Mouse (Mus musculus) kidney, adult 2 months (tissue): Measurements from ENCODE around the gene Wdr59. TPM values are rescaled to one million over a fixed set of nuclear protein-coding genes. Genes with fewer than 3 reads are reported as not detected.

Experiments
- DNase-seq: peaks from one replicate; pipeline ENCODE4 v3.0.0; 2021
- H3K27ac ChIP-seq: fragments of 200-500 bp; 2 replicates; pipeline ENCODE4 v1.5.1; 2012; ENCODE audit warnings: low read depth, low read length, control low read depth, inconsistent platforms; ENCODE audit not compliant: insufficient read depth
- H3K27me3 ChIP-seq: fragments of 200-500 bp; replicated peaks from 2 replicates; pipeline ENCODE4 v1.6.1; 2012; ENCODE audit warnings: mild to moderate bottlenecking, moderate library complexity, low read length, inconsistent platforms; ENCODE audit not compliant: control insufficient read depth, insufficient read depth
- H3K36me3 ChIP-seq: fragments of 200-500 bp; 2 replicates; pipeline ENCODE4 v1.6.1; 2012; ENCODE audit warnings: mild to moderate bottlenecking, moderate library complexity, low read length, inconsistent platforms; ENCODE audit not compliant: control insufficient read depth, insufficient read depth
- H3K4me1 ChIP-seq: fragments of 200-500 bp; 2 replicates; pipeline ENCODE4 v1.6.1; 2011; ENCODE audit warnings: low read length; ENCODE audit not compliant: control insufficient read depth, insufficient read depth
- H3K4me3 ChIP-seq: fragments of 200-500 bp; 2 replicates; pipeline ENCODE4 v1.5.1; 2011; ENCODE audit warnings: mild to moderate bottlenecking, low read depth, low read length, control low read depth; ENCODE audit not compliant: insufficient read depth
- CTCF ChIP-seq: fragments of 200-500 bp; conservative IDR thresholded peaks from 2 replicates; pipeline ENCODE4 v1.5.1; 2011; ENCODE audit warnings: low read depth, mild to moderate bottlenecking, control low read depth, low read length, moderate library complexity, mixed read lengths; ENCODE audit not compliant: insufficient read depth, insufficient read length
- POLR2A ChIP-seq: fragments of 200-500 bp; IDR thresholded peaks from one replicate; pipeline ENCODE4 v1.6.1; 2011; ENCODE audit warnings: low read depth, low read length, control low read depth
- WGBS: fragments of 180-500 bp; shearing (Covaris S2); methylation state at CpG from one replicate; pipeline ENCODE4 v1.1.7; 2018; 5-methylcytosine and 5-hydroxymethylcytosine counted together
- polyA plus RNA-seq: library from polyadenylated mRNA; depleted of rRNA; stranded (reverse); fragments of >200 nt; gene quantifications from 2 replicates; pipeline ENCODE4 v1.2.3, GENCODE M21; 2012

The Wdr59 gene
- polyA plus RNA-seq, 1 experiment: 6.9 TPM

DNA sequence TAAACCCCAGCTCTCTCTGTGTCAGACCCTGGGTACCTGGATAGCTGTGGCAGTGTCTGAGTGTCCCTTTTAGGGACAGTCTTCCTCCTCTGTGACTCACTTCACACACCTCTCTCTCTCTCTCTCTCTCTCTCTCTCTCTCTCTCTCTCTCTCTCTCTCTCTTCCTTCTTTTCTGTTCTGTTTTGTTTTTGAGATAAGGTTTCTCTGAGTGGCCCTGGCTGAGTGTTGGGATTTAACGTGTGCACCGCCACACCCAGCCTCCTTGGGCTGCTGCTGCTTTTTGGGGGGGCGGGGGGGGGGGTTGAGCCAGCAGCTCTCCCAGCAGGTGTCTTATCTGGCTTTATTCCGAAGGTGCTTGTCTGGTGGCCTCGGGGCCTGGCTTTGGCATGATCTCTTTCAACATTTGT lies 43.9 kb upstream of the Wdr59 start:
- no peak overlapping the region for H3K27ac ChIP-seq
- H3K4me1 ChIP-seq: 0 out of 2 replicates have a peak, but pooled peaks cover 3% of the 10 kb centered on the region
- no peak for DNase-seq
- WGBS: 56% methylated on average over 5 of the region's 5 CpGs
- H3K4me3 ChIP-seq: no peak overlapping the region
- TF ChIP-seq POLR2A (no peak), CTCF (no peak)
- no peaks in the 10 kb centered on the region for H3K36me3 ChIP-seq
- no peaks in the 10 kb centered on the region for H3K27me3 ChIP-seq

DNA sequence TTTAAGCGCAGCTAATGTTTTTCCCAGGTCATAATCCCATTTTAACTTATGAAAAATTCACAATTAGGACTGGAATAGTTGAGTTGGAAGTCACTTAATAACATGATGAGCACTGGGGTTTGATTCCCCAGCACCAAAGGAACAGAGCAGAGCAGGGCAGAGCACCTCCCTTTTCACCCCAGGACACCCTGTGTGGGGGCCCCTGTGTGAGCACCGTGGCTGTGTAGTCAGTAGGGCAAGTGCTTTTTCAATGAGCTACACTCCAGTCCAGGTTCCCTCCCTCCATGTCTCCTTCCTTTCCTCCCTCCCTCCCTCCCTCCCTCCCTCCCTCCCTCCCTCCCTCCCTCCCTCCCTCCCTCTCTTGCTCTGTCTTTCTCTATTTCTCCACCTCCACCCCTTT lies 42.2 kb upstream of the Wdr59 start:
- H3K27me3 ChIP-seq: no peaks in the 10 kb centered on the region
- peaks cover under 1% of the 10 kb centered on the region; the same call in 1 of the 2 replicates for H3K4me1 ChIP-seq
- H3K36me3 ChIP-seq: no peaks in the 10 kb centered on the region
- TF ChIP-seq CTCF (no peak), POLR2A (no peak)
- 82% methylated on average over 2 of the region's 2 CpGs for WGBS
- no peak overlapping the region for H3K27ac ChIP-seq
- H3K4me3 ChIP-seq: no peak overlapping the region
- DNase-seq: no peak

DNA sequence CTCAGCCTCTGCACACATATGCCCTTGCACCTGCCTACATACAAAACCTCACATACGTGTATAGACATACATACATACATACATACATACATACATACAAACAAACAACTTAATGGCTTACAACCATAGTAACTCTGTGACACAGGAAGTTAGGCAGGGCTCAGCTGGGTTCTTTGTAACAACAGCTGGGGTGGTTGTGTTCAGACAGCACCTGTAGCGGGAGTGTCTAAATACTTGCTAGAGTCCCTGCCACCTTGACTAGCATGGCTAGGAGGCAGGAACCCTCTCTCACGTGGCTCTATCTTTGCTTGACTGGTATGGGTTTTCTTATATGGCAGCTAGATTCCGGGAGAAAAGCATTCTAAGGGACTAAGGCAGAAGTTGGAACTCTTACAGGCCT lies 41.8 kb upstream of the Wdr59 start:
- Histone ChIP-seq H3K36me3 (no peaks in the 10 kb centered on the region), H3K27ac (no peak overlapping the region), H3K27me3 (no peaks in the 10 kb centered on the region), H3K4me1 (peaks cover 3% of the 10 kb centered on the region), H3K4me3 (no peak overlapping the region)
- DNase-seq: no peak
- WGBS: 95% methylated on average over 4 of the region's 4 CpGs
- no peak for TF ChIP-seq POLR2A
- no peak for TF ChIP-seq CTCF

DNA sequence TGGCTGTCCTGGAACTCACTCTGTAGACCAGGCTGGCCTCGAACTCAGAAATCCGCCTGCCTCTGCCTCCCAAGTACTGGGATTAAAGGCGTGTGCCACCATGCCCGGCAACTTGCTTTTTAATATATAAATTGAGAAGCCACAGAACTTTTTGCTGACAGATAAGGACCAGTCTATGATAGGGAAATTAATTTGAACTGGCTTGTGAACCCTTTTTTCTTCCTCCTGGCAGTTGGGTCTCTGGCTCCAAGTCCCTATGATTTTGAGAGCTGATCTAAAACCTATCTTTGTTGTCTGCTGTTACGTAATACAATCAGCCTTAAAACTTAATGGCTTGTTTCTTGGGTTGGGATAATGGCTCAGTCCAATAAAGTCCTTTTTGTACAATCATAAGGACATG lies 41.2 kb upstream of the Wdr59 start:
- Histone ChIP-seq H3K27ac (no peak overlapping the region), H3K4me1 (peaks cover 3% of the 10 kb centered on the region), H3K27me3 (no peaks in the 10 kb centered on the region), H3K4me3 (no peak overlapping the region), H3K36me3 (no peaks in the 10 kb centered on the region)
- TF ChIP-seq CTCF: no peak
- TF ChIP-seq POLR2A: no peak
- DNase-seq: no peak
- 96% methylated on average over 5 of the region's 5 CpGs for WGBS

DNA sequence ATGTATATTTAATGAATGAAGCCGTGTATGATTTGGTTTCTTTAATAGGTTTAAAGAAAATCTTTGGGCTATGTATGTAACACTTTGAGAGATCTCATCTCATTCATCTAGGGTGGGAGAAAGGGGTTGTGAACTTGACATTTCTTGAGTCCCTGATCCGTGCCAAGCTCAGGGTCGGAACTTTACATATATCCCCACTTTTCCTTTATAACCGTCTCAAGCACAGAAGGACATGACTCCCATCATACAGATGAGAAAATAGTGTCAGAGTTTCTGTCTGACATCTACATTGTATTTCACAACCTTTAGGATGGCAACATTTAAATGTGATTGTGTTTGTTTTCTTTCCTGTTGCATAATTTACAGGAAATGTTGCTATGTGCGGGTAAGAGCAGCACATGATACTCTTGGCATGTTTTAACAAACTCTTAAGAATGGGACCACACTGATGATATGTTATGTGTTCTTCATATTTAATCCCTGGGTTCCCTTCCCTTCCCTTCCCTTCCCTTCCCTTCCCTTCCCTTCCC lies 40.4 kb upstream of the Wdr59 start:
- Histone ChIP-seq H3K27ac (no peak overlapping the region), H3K4me3 (no peak overlapping the region), H3K36me3 (no peaks in the 10 kb centered on the region), H3K4me1 (peaks cover 3% of the 10 kb centered on the region), H3K27me3 (no peaks in the 10 kb centered on the region)
- TF ChIP-seq POLR2A: no peak
- TF ChIP-seq CTCF: no peak
- no peak for DNase-seq
- 85% methylated on average over 5 of the region's 5 CpGs for WGBS

DNA sequence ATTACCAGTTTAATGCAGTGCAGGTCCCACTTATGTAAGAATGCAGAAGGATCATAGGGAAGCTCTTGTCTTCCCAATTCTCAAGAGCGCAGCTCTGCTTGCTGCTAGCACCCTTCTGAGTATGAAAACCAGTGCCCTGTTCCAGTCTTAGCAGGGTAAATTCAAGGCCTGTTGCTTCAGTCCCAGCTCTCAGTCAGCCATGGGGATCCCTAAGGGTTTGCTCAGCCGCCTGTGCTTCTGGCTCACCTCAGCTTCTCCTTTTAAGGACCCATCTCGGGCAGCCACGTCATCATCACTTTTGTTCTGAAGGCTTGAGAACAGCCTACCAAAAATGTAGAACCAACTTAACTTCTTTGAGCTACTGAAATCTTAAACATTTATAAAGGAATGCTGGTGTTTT lies 39.9 kb upstream of the Wdr59 start:
- Histone ChIP-seq H3K4me1 (peaks cover 3% of the 10 kb centered on the region), H3K27ac (no peak overlapping the region), H3K27me3 (no peaks in the 10 kb centered on the region), H3K36me3 (no peaks in the 10 kb centered on the region), H3K4me3 (no peak overlapping the region)
- TF ChIP-seq POLR2A (no peak), CTCF (no peak)
- WGBS: 89% methylated on average over 4 of the region's 4 CpGs
- no peak for DNase-seq

DNA sequence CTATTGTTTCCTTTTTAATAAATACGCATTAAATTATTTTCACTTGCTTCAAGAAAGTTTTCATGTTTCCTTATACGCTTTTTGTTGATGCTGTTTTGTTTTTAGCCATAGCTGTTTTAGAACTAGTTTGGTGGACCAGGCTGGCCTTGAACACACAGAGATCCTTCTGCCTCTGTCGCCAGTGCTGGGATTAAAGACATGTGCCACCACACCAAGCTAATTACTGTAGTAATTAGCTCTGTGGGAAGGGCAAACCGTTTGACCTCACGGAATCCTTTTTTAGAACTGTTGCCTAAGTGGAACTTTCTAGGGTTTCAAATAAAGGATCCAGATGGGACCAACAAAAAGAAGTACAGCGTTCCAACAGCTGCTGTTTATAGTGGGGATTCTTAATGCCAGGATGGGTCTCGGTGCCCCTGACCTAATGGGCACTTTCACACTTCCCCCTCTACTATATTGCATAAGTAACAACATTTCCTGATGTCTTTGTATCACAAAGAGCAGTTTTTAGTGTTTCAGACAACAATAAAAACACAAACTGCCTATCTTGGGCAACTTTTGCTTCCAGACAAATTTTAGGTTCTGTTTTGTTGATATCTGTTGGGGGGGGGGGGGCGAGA lies 29.7 kb upstream of the Wdr59 start:
- H3K27ac ChIP-seq: no peak overlapping the region
- no peak overlapping the region for H3K4me3 ChIP-seq

More for the DNA sequence above, 29.7 kb upstream of the Wdr59 start:
- Histone ChIP-seq H3K4me1 (peaks cover 3% of the 10 kb centered on the region; the same call in 1 of the 2 replicates), H3K27me3 (no peaks in the 10 kb centered on the region), H3K36me3 (no peaks in the 10 kb centered on the region)
- no peak for TF ChIP-seq CTCF
- TF ChIP-seq POLR2A: no peak
- DNase-seq: no peak
- WGBS: 70% methylated on average over 8 of the region's 8 CpGs
